In genomic region chr6:50146158-50146557, GRCm38 (mm10) we compare ENCODE assay signal across 23 mouse cellular contexts. TPM values are rescaled to one million over a fixed set of nuclear protein-coding genes. Genes with fewer than 3 reads are reported as not detected.
A peak's percentile ranks its signal among the peaks of the same experiment; 100 is the strongest.
DNase-seq lines count a peak whose midpoint lies in the region; ATAC-seq and TF ChIP-seq lines count a peak whose summit lies in the region.
"Had no signal": no experiment of that assay in that cellular context is flagged by ENCODE, and none has a peak within 500 bp of the region (broad histone marks: within the 10 kb centered on the region; RNA-seq: fewer than 3 reads in every experiment).

No protein-coding gene starts in this region.

- no peaks in the 10 kb centered on the region for H3K9me3 ChIP-seq in stomach, postnatal 0 days (ENCODE audit: control insufficient read depth, low read length)
- H3K9me3 ChIP-seq in hindbrain, embryonic 11.5 days (ENCODE audit: control insufficient read depth, low read length) = no peaks in the 10 kb centered on the region
- H3K9me3 ChIP-seq: embryonic facial prominence, embryonic 10.5 days; forebrain, embryonic 15.5 days; heart, embryonic 10.5 days; kidney, embryonic 15.5 days; liver, embryonic 13.5 days had no signal

- no peak for TF ChIP-seq CTCF in spleen, adult 2 months (IDR thresholded peaks at IDR 0.05; ENCODE audit: extremely low read depth, insufficient read depth, insufficient read length, insufficient replicate concordance)
- no peak for TF ChIP-seq CTCF in stomach, postnatal 0 days (IDR thresholded peaks at IDR 0.05; ENCODE audit: low read depth)

- TF ChIP-seq EP300 in stomach, postnatal 0 days (optimal IDR thresholded peaks at IDR 0.05) = no peak

- no peak overlapping the region for H3K4me2 ChIP-seq in stomach, postnatal 0 days (replicated peaks; ENCODE audit: low read depth)
- no peak overlapping the region for H3K4me2 ChIP-seq in hindbrain, embryonic 11.5 days (replicated peaks; ENCODE audit: low read depth, low read length)
- H3K4me2 ChIP-seq: forebrain, embryonic 15.5 days; kidney, embryonic 15.5 days; liver, embryonic 13.5 days had no signal

- H3K4me1 ChIP-seq in spleen, adult 2 months (ENCODE audit: control insufficient read depth, insufficient read depth, insufficient read length) = no peaks in the 10 kb centered on the region
- no peaks in the 10 kb centered on the region for H3K4me1 ChIP-seq in stomach, postnatal 0 days (replicated peaks; ENCODE audit: control insufficient read depth, insufficient read depth)
- H3K4me1 ChIP-seq in hindbrain, embryonic 11.5 days (replicated peaks; ENCODE audit: control insufficient read depth, insufficient read depth, low read length) = no peaks in the 10 kb centered on the region
- H3K4me1 ChIP-seq: embryonic facial prominence, embryonic 10.5 days; forebrain, embryonic 15.5 days; heart, embryonic 10.5 days; kidney, embryonic 15.5 days; liver, embryonic 13.5 days had no signal

- H3K27ac ChIP-seq in spleen, adult 2 months (ENCODE audit: insufficient read depth, low read length) = no peak overlapping the region
- no peak overlapping the region for H3K27ac ChIP-seq in stomach, postnatal 0 days (replicated peaks)
- H3K27ac ChIP-seq in hindbrain, embryonic 11.5 days (ENCODE audit: low read depth, low read length) = no peak overlapping the region
- H3K27ac ChIP-seq: embryonic facial prominence, embryonic 10.5 days; forebrain, embryonic 15.5 days; heart, embryonic 10.5 days; hindbrain, postnatal 0 days; kidney, embryonic 15.5 days; liver, embryonic 13.5 days had no signal

- ATAC-seq in activated CD4-positive, CD25-positive, alpha-beta regulatory T cell, adult 4 months = peak; percentile 90
- ATAC-seq in stomach, postnatal 0 days (ENCODE audit: low FRiP score, low TSS enrichment) = no peak
- no peak for ATAC-seq in hindbrain, embryonic 11.5 days (ENCODE audit: low FRiP score)
- ATAC-seq: forebrain, embryonic 15.5 days; hindbrain, postnatal 0 days; midbrain, embryonic 16.5 days had no signal

- H3K4me3 ChIP-seq in spleen, adult 2 months (ENCODE audit: extremely low read depth, insufficient read depth, insufficient read length) = no peak overlapping the region
- H3K4me3 ChIP-seq in stomach, postnatal 0 days (ENCODE audit: low read depth, low read length) = no peak overlapping the region
- no peak overlapping the region for H3K4me3 ChIP-seq in hindbrain, embryonic 11.5 days (ENCODE audit: low read depth, low read length)
- H3K4me3 ChIP-seq: embryonic facial prominence, embryonic 10.5 days; forebrain, embryonic 15.5 days; heart, embryonic 10.5 days; kidney, embryonic 15.5 days; liver, embryonic 13.5 days had no signal

- no peaks in the 10 kb centered on the region for H3K36me3 ChIP-seq in spleen, adult 2 months (ENCODE audit: control insufficient read depth, insufficient read depth, low read length)
- H3K36me3 ChIP-seq in stomach, postnatal 0 days (ENCODE audit: control insufficient read depth, insufficient read depth, low read length) = no peaks in the 10 kb centered on the region
- H3K36me3 ChIP-seq in hindbrain, embryonic 11.5 days (ENCODE audit: control insufficient read depth, insufficient read depth, low read length) = no peaks in the 10 kb centered on the region

- no peaks in the 10 kb centered on the region for H3K27me3 ChIP-seq in spleen, adult 2 months (ENCODE audit: control insufficient read depth, insufficient read depth, low read length)
- no peaks in the 10 kb centered on the region for H3K27me3 ChIP-seq in stomach, postnatal 0 days (ENCODE audit: control insufficient read depth, insufficient read depth, low read length)
- H3K27me3 ChIP-seq in hindbrain, embryonic 11.5 days (ENCODE audit: control insufficient read depth, insufficient read depth, low read length) = no peaks in the 10 kb centered on the region
- H3K27me3 ChIP-seq: forebrain, embryonic 15.5 days; kidney, embryonic 15.5 days; liver, embryonic 13.5 days had no signal

- TF ChIP-seq POLR2A in spleen, adult 2 months (IDR thresholded peaks at IDR 0.05; ENCODE audit: low read depth, low read length) = no peak

- H3K9ac ChIP-seq in stomach, postnatal 0 days (ENCODE audit: low read length) = no peak overlapping the region
- no peak overlapping the region for H3K9ac ChIP-seq in hindbrain, embryonic 11.5 days (ENCODE audit: low read depth, low read length)
- H3K9ac ChIP-seq: forebrain, embryonic 15.5 days; kidney, embryonic 15.5 days; liver, embryonic 13.5 days had no signal

- DNase-seq in spleen, adult 2 months (ENCODE audit: low read depth in 1 of 2, low spot score in 2 of 2) = peak; percentile 8 to 14
- no peak for DNase-seq in spleen, adult 12 weeks (ENCODE audit: low spot score)
- peak; percentile 47 for DNase-seq in CD4-positive helper T cell, adult 2 months (ENCODE audit: low read depth, low spot score)
- peak; percentile 41 to 43 for DNase-seq in natural killer cell, adult 2 months (ENCODE audit: low spot score in 2 of 2)
- DNase-seq in stomach, postnatal 0 days (ENCODE audit: low spot score) = no peak
- DNase-seq in layer of hippocampus, adult 8-10 months (ENCODE audit: low spot score in 2 of 2) = no peak
- no peak for DNase-seq in hindbrain, embryonic 11.5 days (ENCODE audit: low spot score)
- DNase-seq: adrenal gland, postnatal 25 days; cerebellum, postnatal 10 days; gastrocnemius, postnatal 10 days; kidney, adult 11 months; kidney, postnatal 4 days; layer of hippocampus, adult 9-11 months; liver, embryonic 13.5 days; lung, adult 2 months; right cerebral cortex, postnatal 14 days had no signal

RNA-seq across cellular contexts. Expression of gene Mpp6, which starts 36.1 kb away (rescaled TPM):
- polyA plus RNA-seq in spleen, adult 2 months (2012; rRNA removed) = 5.8 and 7.0 TPM in 2 replicates
- polyA plus RNA-seq in activated CD4-positive, CD25-positive, alpha-beta regulatory T cell, adult 4 months (2017; shearing (Covaris generic)) = 10 to 100 TPM in 1 of 2 experiments, 1 to 10 TPM in 1; 7.9 to 11.9 TPM
- 24.5 and 28.1 TPM in 2 replicates for polyA plus RNA-seq in stomach, postnatal 0 days (2015; fragmentation: Nextera tagmentation; extraction: Ambion mirVana)
- 100 to 1,000 TPM in 2 of 4 experiments, 10 to 100 TPM in 2; 83.9 to 106 (median 92.9) TPM for total RNA-seq in layer of hippocampus, adult 8-10 months (2022)
- 77.9 and 92.1 TPM in 2 replicates for polyA plus RNA-seq in hindbrain, embryonic 11.5 days (2014; fragmentation: Nextera tagmentation; extraction: Ambion mirVana)

Comparison
In these comparisons a context has a peak if more than half of its experiments do, and no peak if none do; other contexts are left out.
1. DNase-seq: peak in spleen, adult 2 months (2 of 2), CD4-positive helper T cell, adult 2 months (single experiment) and natural killer cell, adult 2 months (2 of 2); none in spleen, adult 12 weeks (single experiment), stomach, postnatal 0 days (single experiment), layer of hippocampus, adult 8-10 months (0 of 2) and hindbrain, embryonic 11.5 days (single experiment).